Mouse (Mus musculus): ENCODE results near the gene Arhgap28. TPM values are rescaled to one million over a fixed set of nuclear protein-coding genes. Genes with fewer than 3 reads are reported as not detected.
A peak's percentile ranks its signal among the peaks of the same experiment; 100 is the strongest.
"Not testable (repeated sequence)": the region's sequence is repeated elsewhere in the genome, so short reads cannot be mapped to it uniquely, and the experiment has no call there.

The Arhgap28 gene
- total RNA-seq, 2 experiments from 2014 or later: 18.7 to 22.7 TPM

- DNase-seq (ENCODE audit: low spot score in 2 of 2): no peak
These were observed 114.2 kb downstream of the Arhgap28 start for GRCm38 (mm10) chr17:67889481-67890325.

DNA sequence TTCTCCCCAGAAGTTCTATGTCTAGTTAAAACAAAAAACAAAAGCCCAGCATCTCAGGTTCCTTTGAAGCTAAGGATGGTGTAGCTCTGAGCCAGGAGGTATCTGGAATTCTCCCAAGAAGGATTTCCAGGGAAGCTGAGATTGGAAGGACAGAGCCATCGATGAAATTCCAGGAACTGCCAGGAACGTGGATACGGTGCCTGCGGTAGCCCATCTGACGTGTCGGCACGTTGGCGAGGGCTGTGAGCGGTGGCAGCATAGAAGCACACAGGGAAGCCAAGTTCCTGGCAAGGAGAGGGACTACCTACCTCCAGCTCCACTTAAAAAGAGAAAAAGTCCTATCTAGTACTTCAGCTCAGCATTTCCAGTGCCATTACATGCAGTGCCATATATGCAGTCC is 115.8 kb downstream of the Arhgap28 start:
- DNase-seq (ENCODE audit: low spot score in 2 of 2): no peak

DNA sequence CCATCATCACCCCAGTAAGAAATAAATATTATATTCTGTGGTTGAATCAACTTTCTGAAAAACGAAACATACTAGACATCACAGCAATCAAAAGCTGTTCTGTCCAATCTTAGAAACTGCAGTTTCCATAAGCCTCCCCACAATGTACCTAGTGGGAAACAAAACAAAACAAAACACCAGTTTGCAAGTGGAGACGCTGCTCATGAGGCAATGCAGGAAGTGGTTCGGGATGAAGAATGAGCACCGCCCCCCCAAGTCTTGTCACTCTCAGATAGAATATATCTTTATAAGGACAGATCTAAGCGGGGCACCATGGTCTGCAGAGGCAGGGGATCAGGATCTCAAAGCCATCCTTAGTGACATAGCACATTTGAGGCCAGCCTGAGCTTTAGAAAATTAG is 117.6 kb downstream of the Arhgap28 start:
- DNase-seq (ENCODE audit: low spot score in 2 of 2): no peak

- DNase-seq (ENCODE audit: low spot score in 2 of 2): no peak
These were observed 126.3 kb downstream of the Arhgap28 start for GRCm38 (mm10) chr17:67877599-67877998.

GRCm38 (mm10) chr17:67869731-67870601 is 134.0 kb downstream of the Arhgap28 start:
- DNase-seq (ENCODE audit: low spot score in 2 of 2): peak; percentile 26 to 67

GRCm38 (mm10) chr17:67866541-67867241 is 137.2 kb downstream of the Arhgap28 start:
- DNase-seq (ENCODE audit: low spot score in 2 of 2): no peak

DNA sequence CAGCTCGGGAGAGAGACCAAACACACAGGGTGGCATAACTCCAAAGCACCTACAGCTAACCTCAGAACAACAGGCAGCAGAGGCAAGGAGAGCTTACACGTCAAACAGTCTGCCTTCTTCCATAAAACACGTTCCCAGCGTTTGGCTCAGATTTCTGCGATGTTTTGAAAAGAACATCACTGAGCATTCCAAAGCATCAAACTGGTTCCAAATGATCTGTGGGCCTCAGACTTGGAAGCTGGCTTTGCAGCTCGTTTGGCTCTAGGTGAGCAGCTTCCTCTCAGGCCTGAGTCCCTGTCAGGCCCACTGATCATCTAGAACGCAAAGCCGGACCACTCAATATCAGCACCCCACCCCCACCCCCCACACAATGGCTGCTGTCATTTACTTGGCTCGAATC is 137.9 kb downstream of the Arhgap28 start:
- no peak for DNase-seq (ENCODE audit: low spot score in 2 of 2)

GRCm38 (mm10) chr17:67864912-67865311 is 139.0 kb downstream of the Arhgap28 start:
- DNase-seq (ENCODE audit: low spot score in 2 of 2): no peak

DNA sequence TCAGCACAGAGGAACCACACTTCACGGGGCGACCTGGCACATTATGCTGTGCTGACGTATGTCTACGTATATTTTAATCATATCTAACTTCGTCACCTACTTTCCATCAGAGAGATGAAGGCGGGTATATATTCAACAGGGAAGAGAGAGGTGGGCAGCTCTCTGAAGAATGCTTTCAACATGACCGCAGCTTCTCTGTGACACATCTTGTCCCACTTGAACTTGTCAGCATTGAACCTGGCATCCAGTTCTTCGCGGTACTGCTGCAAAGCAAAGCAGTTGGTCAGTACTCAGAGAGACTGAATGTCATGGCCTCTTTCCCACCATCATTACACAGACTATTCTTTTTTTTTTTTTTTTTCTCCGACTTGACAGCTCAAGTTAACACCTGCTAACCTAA is 139.6 kb downstream of the Arhgap28 start:
- no peak for DNase-seq (ENCODE audit: low spot score in 2 of 2)

DNA sequence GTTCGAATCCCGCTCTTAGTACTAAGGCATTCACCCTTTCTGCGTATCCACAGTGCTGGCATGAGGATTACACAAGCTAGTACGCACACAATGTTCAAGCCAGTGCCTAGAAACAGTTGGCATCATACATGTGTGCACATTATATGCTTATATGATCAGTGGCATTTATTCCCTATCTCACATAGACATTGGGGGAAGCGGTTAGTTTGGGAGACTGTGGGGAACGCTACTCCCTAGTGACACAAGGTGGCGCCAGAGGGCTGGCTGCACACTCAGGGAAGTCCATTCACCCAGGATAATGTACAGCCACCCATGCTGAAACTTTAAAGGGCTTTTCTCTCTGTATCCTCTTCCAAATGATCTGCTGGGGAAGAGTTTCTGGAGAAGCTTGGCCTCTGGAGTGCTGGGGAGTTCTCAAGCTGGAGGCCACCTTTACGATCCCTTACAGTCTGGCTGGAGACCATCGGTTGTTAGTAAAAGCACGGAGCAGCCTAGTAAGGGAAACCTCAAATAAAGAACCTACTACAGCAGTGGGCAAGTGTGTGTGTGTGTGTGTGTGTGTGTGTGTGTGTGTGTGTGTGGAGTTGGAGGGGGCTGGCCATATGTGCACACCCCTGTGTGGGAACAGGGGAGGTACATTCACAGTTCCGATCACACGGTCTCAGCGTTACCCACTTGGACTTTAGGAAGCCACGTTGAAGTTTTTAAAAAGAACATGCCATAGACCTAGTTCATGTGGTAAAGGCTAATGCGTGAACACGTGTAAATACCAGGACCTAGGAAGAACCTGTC is 142.0 kb downstream of the Arhgap28 start:
- peak; percentile 25 to 50 for DNase-seq (ENCODE audit: low spot score in 2 of 2)

DNA sequence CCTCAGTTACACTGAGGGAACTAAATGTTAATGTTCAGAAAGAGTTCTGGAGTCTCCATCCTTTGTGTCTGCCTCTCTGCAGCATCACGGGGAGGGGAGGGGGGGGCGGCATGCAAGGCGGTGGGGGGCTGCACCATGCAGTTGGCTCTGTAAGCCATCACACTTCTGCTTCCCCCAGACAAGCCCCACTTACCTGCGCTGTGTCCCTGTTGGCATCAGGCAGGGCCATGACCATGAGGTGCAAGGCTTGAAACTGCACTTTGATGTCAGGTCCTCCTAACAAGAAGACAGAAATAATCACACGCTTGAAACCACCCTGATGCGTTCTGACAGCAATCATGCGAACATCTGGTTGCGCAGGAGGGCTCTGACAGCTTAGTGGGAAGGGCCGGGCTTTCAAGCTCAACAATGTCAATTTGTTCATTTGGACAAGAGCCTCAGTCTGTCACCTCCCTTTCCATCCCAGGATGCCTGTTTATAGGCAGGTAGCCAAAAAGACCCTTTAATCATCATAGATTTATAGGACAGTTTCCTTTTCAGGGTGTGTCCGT is 142.8 kb downstream of the Arhgap28 start:
- no peak for DNase-seq (ENCODE audit: low spot score in 2 of 2)

GRCm38 (mm10) chr17:67841494-67841893 is 162.4 kb downstream of the Arhgap28 start:
- DNase-seq (ENCODE audit: low spot score in 2 of 2): not testable (repeated sequence)

GRCm38 (mm10) chr17:67838948-67839347 is 165.0 kb downstream of the Arhgap28 start:
- DNase-seq (ENCODE audit: low spot score in 2 of 2): no peak

GRCm38 (mm10) chr17:67837351-67838090 is 166.4 kb downstream of the Arhgap28 start:
- peak in 1 of 2 experiments; percentile 43 for DNase-seq (ENCODE audit: low spot score in 2 of 2)

DNA sequence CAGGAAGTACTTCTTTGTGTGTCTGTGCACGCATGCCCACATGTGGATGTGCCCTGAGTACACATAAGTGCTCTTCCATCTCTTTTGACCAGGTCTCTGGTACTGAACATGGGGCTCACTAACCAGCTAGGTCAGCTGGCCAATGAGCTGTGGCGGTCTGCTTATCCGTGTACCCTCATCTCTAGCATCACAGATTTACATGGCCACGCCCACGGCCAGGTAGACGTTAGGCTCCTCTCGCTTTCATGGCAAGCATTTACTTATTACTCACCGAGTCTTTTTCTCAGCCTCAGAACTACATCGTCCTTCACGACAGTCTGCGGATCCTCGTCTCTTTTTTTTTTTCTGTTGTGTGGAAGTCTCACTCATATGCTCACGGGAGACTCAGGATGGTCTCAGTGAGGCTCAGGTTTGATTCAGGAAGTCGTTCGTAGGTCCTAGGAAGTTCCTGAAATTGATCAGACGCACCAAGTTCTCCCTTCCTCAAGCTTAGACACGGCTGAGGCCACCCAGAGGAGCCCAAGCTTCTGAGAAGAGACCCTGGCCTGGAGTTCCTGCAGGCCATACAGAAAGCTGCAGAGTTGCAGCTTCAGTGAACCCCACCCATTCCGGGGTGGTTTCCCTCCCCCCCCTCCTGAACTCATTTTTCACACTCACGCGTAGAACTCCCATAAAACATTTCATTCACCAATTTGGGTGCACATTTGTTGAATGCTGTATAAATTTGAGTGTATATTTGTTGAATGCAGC is 167.6 kb downstream of the Arhgap28 start:
- DNase-seq (ENCODE audit: low spot score in 2 of 2): no peak

- no peak for DNase-seq (ENCODE audit: low spot score in 2 of 2)
These were observed 176.5 kb downstream of the Arhgap28 start for GRCm38 (mm10) chr17:67827431-67827830.

DNA sequence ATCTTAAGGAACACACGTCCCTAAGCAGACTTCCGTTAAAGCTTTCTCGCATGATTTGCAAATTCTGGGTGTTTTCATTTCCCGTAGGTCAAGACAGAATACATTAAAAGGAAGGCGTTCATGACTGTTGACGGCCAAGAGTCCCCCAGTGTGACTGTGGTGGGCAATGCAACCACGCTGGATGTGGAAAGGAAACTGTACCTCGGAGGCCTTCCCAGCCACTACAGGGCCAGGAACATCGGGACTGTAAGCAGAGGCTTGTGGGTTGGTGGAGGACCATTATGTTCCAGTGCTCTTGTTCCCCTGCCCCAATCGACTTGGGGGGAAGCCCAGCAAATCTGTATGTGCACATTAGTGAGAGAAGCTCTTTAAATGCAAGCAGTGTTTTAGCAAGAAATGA is 187.0 kb downstream of the Arhgap28 start:
- no peak for DNase-seq (ENCODE audit: low spot score in 2 of 2)

GRCm38 (mm10) chr17:67815720-67816119 is 188.2 kb downstream of the Arhgap28 start:
- no peak for DNase-seq (ENCODE audit: low spot score in 2 of 2)

DNA sequence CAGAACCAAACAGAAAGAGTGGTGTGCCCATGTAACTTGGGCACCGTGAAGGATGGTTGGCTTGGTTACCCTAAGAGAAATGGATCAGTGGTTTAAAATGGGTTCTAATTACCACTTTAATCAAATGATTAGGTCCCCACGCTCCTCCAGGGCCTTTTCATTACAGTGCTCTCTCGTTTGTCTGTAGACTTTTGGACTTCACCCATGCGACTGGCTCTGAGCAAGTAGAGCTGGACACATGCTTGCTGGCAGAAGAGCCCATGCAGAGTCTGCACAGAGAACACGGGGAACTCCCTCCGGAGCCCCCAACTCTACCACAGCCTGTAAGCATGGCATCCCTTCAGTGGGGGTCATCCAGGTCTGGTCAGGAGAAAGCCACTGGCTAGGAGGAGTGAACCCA is 190.3 kb downstream of the Arhgap28 start:
- no peak for DNase-seq (ENCODE audit: low spot score in 2 of 2)

Data from adrenal gland, postnatal 4 days (tissue).